Mouse (Mus musculus) G1E-ER4 (cell line): ENCODE measurements around the gene Mfsd9. TPM values are rescaled to one million over a fixed set of nuclear protein-coding genes. Genes with fewer than 3 reads are reported as not detected.

ENCODE experiments used
- GATA1 ChIP-seq: IDR thresholded peaks from one replicate; pipeline ENCODE4 v1.8.0; 2012; ENCODE audit warnings: low read length, inconsistent platforms
- polyA plus RNA-seq: library from polyadenylated mRNA; stranded (reverse); fragments of >175 nt; gene quantifications from 2 replicates; pipeline ENCODE4 v1.2.3, GENCODE M21; 2012

The Mfsd9 gene
- polyA plus RNA-seq, result 0.48 and 0.52 TPM in 2 replicates

DNA sequence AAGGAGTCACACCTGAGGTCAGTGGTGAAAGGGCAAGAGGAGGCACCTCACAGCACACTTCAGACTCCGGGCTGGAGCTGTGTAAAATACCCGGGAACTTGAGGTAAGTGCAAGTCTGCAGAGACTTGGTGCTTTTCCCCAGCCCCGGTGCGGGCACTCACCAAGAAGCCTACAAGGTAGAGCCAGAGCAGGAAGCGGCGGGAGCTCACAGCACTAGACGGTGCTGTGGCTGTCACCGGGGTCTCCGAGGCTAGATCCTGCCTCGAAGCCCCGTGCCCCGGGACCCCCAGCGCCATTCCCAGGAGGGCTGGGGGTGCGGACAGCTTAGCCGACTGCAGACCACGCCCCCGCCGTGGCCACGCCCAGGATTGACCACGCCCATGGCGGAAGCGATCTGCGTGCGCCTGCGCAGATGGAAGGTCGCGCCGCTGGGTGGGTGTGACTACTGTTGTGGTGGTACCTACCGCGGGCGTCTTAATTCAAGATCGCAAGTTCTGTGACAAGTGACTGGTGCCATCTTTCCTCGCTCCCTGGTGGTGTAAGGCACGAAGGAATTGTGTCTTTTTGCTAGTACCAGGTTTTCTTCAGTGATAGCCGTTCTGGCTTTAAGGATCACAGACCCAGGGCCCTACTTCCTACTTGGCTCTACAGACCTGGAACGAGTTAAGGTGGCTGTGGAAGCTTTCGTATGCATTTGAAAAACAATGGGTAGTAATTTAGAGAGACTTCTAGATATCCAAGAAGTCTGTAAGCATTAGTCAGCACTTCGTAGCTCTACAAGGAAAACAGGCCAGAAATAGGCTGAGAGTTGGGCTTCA is at the start of gene Mfsd9:
Gene Mfsd9 (minus strand): TSS at position 364 of the 818 bp plus-strand sequence.
- no peak for TF ChIP-seq GATA1

DNA sequence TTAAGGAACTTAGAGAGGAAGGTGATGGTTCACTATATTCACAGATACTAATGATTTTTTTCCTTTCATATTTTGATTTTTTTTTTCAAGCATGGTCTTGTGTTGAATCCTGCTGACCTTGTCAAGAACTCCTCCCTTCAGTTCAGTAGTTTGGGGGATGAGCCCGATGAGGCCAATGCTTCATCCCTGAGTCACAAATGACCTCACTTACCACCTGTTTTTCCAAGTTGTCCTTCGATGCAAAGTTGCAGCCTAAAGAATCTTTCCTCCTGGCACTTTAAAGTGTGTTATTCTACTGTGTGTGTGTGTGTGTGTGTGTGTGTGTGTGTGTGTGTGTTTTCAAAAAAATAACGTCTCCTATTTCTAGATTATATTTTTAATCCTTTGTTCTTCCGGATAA is 45.0 kb upstream of the Mfsd9 start:
- no peak for TF ChIP-seq GATA1

DNA sequence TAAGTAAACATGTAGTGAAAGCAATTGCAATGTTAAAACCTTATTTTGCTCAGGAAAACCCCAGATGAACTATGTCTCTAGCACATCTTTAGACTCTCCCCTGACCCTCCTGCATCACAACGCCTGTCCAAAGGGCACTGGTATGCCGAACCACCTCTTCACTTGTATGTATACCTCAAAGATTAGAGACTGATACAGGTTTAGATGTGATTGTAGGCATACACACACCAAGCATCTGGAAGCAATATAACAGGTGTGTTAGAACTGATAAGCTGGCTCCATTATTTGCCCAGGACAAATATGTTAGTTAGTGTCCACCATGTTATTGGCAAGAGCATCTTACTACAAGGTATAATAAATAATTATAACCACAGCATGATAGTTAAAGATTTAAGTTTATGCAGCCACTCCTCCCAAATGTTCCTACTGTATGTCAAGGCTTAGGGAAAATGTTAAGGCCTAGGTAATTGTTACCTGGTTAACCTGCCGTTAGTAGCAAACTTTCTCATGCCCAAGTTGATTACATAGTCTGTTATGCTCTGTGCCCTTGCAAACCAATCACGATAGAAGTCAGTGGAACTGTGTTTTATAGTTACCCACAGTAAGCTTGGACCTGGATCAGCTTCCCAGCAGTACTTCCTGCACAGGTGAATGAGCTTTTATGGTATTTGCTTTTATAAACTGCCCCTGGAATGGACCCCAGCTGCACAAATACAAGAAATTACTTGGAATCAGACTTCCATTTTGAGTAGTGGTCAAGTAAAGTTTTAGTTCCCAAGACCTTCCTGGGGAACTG is 40.4 kb upstream of the Mfsd9 start:
- TF ChIP-seq GATA1, result no peak

DNA sequence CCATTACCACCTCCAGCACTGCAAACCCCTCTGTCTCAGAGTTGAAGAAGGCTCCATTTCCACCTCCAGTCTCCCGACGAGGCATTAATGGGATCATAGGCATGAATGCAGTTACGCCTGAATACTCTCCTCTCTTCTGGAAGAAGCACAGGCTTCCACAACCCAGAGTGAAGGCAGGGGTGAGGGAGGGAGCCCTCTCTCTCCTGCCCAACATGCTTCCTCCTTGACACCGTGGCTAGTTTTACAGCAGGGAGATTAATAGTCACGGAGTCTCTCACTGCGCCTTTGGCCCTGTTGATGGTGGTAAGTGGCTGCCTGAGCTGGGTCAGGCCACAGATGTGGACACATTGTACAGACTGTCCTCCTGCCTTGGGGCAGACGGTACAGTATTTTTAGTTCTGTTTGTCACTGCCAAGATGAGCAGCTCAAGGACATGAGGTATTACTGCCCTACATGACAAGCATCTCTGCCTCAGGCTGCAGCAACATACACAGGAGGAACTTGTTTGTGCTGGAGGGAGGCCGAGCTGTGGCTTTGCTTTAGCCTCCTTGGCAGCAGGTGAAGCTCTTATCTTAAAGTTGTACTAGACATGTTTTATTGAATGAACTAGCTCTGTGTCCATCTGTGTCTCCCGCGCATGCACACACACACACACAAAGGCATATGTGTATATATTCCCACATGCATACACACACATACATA is 38.9 kb upstream of the Mfsd9 start:
- TF ChIP-seq GATA1, result no peak

DNA sequence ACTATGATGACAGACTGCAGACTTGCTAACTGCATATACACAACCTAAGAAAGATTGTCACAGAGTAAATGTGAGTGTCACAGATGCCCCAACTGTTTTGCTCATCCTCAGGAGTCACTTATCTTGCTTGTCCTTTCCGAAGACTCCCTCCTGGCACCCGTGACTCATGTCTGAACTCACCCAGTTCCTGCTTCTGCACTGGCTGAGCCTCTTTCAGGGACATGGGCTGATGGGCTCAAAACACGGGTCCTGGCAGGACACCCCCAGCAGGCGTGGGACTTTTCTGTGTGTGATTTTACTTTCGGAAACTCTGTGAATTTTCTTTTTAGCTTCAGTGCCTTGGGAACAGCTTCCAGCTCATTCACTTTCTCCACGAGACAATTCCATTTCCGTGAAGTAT is 35.3 kb upstream of the Mfsd9 start:
- no peak for TF ChIP-seq GATA1

DNA sequence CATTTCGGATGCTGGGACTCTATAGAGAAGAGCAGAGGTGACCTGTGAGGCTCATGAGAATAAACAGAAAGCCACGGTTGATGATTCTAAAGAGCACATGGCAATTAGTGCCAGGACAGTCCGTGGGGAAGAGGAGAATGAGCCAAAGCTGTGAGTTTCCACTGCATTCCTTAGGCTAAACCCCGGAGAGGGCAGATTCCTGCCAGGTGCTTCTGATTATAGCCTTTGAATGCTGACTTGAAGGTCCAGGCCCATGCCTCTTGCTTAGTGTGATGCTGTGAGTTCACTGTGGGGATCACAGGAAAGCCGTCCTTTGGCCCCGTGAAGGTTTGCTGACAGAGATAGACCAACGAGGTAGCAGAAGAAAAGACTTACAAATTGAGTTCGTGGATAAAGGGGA is 34.4 kb upstream of the Mfsd9 start:
- TF ChIP-seq GATA1, result no peak

DNA sequence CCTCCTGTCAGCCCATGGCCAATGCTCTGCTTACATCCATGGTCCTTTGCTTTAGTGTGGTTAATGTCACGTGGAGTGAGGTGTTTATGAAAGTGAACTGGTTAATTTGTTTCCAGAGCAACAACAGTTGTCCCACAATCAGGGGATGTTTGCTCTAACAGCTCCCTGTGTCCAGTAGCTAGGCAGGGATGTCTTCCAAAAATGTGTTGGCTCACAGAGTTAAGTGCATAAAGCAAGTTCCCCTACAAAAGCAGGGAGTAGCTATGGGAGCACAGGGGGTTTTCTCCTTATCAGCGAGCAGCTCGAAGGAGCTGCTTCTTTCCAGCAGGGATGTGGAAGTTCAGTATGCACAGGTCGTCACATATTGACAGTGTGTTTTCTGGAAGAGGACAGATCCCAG is 34.0 kb upstream of the Mfsd9 start:
- TF ChIP-seq GATA1, result no peak

DNA sequence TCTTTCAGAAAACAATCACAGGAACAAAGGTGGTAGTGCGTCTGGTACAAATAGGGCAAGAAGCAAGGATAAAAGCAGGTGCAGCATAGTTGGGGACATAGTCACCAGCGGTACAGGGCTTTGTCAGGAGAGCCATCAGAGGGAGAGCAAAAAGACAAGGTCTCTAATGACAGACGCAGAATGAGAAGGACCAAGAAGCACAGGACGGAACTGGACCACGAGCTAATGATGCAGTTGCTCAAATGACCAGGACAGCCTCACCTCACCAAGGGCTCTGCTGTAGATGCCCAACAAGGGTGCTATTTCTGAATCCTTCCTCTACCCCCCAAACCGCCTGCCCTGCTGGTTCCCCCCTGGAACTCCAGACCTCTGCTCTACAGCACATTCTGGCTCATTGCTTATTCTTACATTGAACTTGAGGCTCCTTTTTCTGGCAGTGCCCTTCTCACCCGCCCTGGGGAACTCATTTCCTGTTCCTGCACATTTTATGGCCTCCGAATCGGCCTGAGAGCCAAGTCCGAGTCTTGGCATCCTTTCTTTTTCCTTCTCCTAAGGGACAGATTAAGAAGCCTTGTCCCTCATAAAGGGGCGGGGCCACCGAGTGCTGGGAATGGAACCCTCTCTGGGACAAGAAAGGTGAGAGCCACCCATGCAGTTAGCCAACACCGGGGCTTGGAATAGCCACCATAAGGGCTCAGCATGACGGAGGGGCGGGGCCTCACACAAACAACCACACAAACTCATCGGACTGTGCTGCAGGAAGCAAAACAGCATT is 24.8 kb upstream of the Mfsd9 start:
- TF ChIP-seq GATA1, result no peak

DNA sequence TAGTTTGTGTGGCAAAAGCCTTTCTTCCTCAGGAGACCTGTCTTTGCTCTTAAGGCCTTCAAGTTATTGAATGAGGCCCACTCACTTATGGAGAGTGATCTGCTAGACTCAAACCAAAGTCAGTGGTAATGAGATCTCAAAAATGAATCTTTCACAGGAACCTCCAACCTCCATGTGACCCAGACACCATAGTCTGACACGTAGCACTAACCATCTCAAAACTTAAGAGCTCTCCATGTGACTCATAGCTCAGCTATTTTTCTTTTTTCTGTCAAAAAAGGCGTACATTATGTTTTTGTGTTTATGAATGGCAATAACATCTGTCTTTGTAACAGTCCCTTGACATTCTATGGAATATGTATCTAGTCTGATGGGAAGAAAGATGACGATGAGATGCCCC is 18.2 kb upstream of the Mfsd9 start:
- no peak for TF ChIP-seq GATA1

DNA sequence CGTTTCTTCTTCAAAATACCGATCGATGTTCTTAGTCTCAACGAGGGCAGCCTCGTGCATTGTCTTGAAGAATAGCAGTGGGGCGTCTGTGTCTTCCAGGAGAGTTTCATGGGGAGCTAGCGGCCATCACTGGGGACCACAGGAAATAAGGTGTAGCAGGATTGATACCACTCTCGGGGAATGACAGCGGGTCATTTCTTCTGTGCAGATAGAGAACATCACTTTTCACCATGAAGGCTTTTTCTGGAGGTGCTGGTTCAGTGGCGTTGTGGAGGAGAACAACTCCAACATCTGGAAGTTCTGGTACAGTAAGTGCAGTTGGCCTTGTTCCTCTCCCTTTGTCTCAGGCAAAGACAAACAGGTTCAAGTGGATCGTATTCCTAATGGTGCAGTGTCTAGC is 15.4 kb upstream of the Mfsd9 start:
- no peak for TF ChIP-seq GATA1

DNA sequence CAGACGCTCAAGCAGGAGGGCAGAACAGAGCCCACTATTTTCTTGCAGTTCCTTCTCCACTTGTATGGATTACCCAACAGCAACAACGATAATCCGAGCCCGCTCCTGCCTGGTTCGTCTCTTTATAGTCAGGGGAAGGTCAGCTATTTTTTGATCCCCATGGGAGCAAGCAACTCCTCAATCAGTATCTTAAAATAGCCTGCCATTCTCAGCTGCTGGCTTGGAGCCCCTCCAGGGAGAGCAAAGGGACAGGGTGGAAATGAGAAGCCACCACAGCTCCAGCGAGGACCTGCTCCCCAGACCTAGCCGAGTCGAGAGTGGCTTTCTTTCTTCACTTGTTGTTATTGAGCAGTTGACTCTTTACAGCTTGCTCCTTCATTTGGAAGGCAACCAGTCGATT is 14.9 kb upstream of the Mfsd9 start, which contains the start of gene Tmem182:
Gene Tmem182 (plus strand): TSS at position 251 of the 400 bp plus-strand sequence.
- TF ChIP-seq GATA1, result no peak

DNA sequence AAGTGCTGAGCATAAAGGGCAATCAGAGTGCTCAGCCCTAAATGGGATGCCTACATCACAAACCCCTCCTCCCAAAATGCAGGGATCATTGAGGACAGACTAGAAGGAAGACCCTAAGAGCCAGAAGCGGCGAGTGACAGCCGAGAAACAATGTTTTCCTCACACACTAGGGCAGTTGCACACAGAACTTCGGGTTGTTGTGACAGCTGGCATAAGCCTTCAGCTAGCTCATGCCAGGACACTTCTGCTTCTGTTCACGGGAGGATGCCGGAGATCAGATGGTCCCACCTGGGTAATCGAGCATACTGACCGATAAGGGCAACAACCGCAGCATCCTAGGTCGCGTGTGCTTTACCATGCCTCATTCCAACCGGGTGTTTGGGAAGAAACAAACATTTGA is 13.6 kb upstream of the Mfsd9 start:
- no peak for TF ChIP-seq GATA1

DNA sequence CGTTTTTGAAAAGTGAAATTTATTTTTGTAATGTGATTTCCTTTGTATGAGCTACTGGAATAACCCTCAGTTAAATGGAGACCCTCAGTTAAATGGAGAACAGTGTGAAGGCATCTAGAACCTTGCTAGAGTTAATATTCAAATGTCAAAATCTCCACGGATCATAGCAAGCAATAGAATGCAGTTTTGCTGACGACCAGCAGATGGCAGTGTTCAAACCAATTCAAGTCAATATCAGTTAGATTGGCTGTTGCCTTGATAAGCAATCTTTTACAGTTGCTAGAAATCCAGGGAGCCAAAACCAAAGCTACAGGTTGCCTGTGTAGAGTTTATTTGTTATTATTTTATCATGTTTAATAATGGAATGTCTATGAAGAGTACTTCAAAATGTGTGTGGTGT is 12.3 kb upstream of the Mfsd9 start:
- no peak for TF ChIP-seq GATA1

DNA sequence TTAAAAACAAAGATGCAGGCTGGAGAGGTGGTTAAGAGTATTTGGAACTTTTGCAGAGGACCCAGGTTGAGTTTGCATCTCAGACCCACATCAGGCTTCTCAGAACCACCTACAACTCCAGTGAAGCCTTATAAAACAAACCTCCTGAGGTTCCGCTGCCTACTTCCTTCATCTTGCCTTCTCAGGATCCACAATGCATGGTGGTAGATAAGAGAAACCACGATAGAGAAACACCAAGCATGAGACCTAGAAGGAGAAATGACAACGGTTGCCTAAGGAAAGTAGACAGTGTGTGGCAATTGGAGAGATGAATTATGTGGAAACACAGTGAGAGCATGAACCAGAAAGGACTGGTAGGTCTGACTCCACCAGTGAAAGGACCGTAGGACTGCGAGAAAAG is 10.4 kb upstream of the Mfsd9 start:
- no peak for TF ChIP-seq GATA1

DNA sequence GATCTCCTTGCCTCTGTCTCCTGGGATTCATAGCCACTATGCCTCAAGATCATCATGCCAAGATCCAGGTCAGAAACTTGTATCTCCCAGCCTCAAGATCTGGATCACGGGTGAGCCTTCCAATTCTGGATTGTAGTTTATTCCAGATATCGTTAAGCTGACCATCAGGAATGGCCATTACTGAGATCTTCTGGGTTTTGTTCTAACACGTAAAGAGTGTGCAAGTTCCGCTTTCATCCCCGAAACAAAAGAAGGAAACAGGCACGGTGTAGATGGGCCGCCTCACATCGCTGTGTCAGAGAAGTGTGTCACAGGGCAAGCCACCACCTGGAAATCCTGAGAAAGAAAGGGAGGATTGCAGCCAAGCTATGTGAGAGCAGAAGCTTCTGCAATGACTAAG is 8.6 kb upstream of the Mfsd9 start:
- TF ChIP-seq GATA1, result no peak

DNA sequence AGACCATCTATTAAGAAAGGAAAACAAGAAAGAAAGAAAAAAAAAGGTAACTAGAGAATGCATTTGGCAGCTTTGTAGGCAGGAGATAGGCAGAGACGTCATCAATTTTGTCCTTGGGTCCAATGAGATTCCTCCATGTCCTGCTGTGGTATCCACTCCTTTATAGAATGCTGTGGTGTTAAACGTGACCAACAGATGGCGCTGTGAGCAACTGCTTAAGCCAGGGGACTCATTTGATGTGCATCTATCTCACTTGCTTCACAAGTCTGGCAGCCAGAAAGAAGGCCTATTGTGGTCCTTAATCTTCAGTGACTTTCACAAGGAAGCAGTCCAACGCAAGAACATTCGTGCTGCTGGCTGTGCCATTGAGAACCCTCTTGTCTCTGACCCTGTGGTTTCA is 6.9 kb upstream of the Mfsd9 start:
- TF ChIP-seq GATA1, result no peak
